Mouse (Mus musculus): ENCODE data around the gene Uba7. TPM values are rescaled to one million over a fixed set of nuclear protein-coding genes. Genes with fewer than 3 reads are reported as not detected.
A peak's percentile ranks its signal among the peaks of the same experiment; 100 is the strongest.

The Uba7 gene
- 7.0 and 13.8 TPM in 2 replicates for polyA plus RNA-seq (2012; ENCODE audit: insufficient read depth, insufficient read length, missing spikeins)

DNA sequence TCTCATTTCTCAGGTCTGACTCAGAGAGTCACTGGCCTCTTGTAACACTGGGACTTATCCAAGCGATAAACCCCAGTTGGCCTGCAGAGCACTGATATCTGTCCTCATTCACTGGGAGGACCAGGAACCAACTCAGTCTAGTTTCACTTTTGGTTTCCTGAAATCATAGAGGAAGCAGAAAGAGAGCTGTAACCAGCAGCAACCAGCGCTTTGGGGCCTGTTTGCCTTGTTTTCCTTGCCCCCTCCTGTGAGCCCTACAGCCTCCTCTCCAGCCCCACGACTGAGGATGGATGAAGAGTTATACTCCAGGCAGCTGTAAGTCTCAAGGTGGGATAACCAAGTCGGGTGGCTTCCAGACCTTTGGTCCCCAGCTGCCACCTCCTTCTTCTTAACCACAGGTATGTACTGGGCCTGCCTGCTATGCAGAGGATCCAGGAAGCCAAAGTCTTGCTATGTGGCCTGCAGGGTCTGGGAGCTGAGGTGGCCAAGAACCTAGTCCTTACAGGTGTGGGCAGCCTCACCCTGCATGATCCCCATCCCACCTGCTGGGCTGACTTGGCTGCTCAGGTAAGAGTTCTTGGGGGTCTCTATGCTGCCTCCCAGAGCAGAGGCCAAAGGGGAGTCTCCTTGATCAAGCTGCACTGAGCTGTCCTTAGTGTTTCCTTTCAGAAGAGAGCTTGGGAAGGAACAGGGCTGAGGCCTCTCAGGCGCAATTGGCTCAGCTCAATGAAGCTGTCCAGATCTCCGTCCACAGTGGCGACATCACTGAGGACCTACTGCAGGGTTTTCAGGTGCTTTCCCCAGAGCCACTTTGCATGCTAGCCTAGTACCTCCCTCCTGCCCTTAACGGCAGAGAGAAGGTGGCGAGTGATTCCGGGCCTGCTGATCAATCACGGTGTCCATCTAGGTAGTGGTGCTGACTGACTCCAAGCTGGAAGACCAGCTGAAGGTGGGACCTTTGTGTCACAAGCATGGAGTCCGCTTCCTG lies at the start of gene Uba7:
TSS of gene Uba7 (plus strand) at position 107 of the 988 bp plus-strand sequence.
- Histone ChIP-seq H3K27ac (replicated peaks; ENCODE audit: low read depth, low read length) (peak within 1 kb of the TSS; percentile 96), H3K4me3 (ENCODE audit: insufficient read depth, low read depth, low read length) (peak within 1 kb of the TSS; percentile 69), H3K4me1 (ENCODE audit: control insufficient read depth, insufficient read depth, insufficient read length, low read length) (peaks cover 24% of the 10 kb centered on the region)

- Histone ChIP-seq H3K4me3 (ENCODE audit: insufficient read depth, low read depth, low read length) (no peak overlapping the region), H3K4me1 (ENCODE audit: control insufficient read depth, insufficient read depth, insufficient read length, low read length) (peaks cover 5% of the 10 kb centered on the region), H3K27ac (replicated peaks; ENCODE audit: low read depth, low read length) (no peak overlapping the region)
Measured at GRCm38 (mm10) chr9:107926920-107927420, 48.3 kb upstream of the Uba7 start.

- no peak overlapping the region for H3K27ac ChIP-seq (replicated peaks; ENCODE audit: low read depth, low read length)
- no peak overlapping the region for H3K4me3 ChIP-seq (ENCODE audit: insufficient read depth, low read depth, low read length)
- peaks cover 5% of the 10 kb centered on the region for H3K4me1 ChIP-seq (ENCODE audit: control insufficient read depth, insufficient read depth, insufficient read length, low read length)
Measured at GRCm38 (mm10) chr9:107927749-107928148, 47.6 kb upstream of the Uba7 start.

GRCm38 (mm10) chr9:107928169-107928568 lies 47.1 kb upstream of the Uba7 start, which contains the start of gene Actl11:
Gene Actl11 (plus strand): TSS chr9:107928469.
- no peak within 1 kb of the TSS for H3K27ac ChIP-seq (replicated peaks; ENCODE audit: low read depth, low read length)
- no peak within 1 kb of the TSS for H3K4me3 ChIP-seq (ENCODE audit: insufficient read depth, low read depth, low read length)
- peaks cover 5% of the 10 kb centered on the region for H3K4me1 ChIP-seq (ENCODE audit: control insufficient read depth, insufficient read depth, insufficient read length, low read length)

GRCm38 (mm10) chr9:107932221-107932620 lies 43.1 kb upstream of the Uba7 start:
- Histone ChIP-seq H3K4me3 (ENCODE audit: insufficient read depth, low read depth, low read length) (no peak overlapping the region), H3K4me1 (ENCODE audit: control insufficient read depth, insufficient read depth, insufficient read length, low read length) (no peaks in the 10 kb centered on the region), H3K27ac (replicated peaks; ENCODE audit: low read depth, low read length) (no peak overlapping the region)

- Histone ChIP-seq H3K4me3 (ENCODE audit: insufficient read depth, low read depth, low read length) (no peak overlapping the region), H3K4me1 (ENCODE audit: control insufficient read depth, insufficient read depth, insufficient read length, low read length) (no peaks in the 10 kb centered on the region), H3K27ac (replicated peaks; ENCODE audit: low read depth, low read length) (no peak overlapping the region)
Measured at GRCm38 (mm10) chr9:107934146-107934545, 41.2 kb upstream of the Uba7 start.

- Histone ChIP-seq H3K4me3 (ENCODE audit: insufficient read depth, low read depth, low read length) (peak within 1 kb of the TSS; percentile 9; the same call in 1 of the 2 replicates), H3K4me1 (ENCODE audit: control insufficient read depth, insufficient read depth, insufficient read length, low read length) (no peaks in the 10 kb centered on the region), H3K27ac (replicated peaks; ENCODE audit: low read depth, low read length) (no peak within 1 kb of the TSS)
Measured at GRCm38 (mm10) chr9:107935374-107935773, 39.9 kb upstream of the Uba7 start, which contains the start of gene Camkv. Gene Camkv (plus strand): TSS chr9:107935674.

DNA sequence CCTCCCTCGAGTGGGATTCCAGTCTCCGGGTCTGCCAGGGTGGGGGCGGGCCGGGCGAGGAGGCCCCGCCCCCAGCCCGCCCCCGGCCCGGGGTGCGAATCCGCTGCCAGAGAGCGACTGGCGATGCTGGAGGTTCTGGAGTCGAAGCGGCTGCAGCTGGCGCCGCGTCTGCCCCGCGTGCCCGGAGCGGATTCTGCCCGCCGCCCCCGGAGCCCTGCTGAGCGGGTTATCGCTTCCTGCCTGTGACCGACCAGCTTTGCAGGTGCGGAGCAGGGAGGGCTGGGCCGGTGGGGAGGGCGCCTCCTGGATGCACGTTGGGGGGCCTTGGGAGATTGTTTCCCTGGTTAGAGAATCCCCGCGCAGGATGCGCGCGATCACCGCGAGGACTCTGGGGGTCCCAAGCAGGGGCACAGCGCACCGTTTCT lies 39.5 kb upstream of the Uba7 start:
- H3K4me3 ChIP-seq (ENCODE audit: insufficient read depth, low read depth, low read length), result peak overlapping the region; percentile 9; the same call in 1 of the 2 replicates
- H3K4me1 ChIP-seq (ENCODE audit: control insufficient read depth, insufficient read depth, insufficient read length, low read length), result no peaks in the 10 kb centered on the region
- no peak overlapping the region for H3K27ac ChIP-seq (replicated peaks; ENCODE audit: low read depth, low read length)

- no peak overlapping the region for H3K27ac ChIP-seq (replicated peaks; ENCODE audit: low read depth, low read length)
- H3K4me1 ChIP-seq (ENCODE audit: control insufficient read depth, insufficient read depth, insufficient read length, low read length), result no peaks in the 10 kb centered on the region
- H3K4me3 ChIP-seq (ENCODE audit: insufficient read depth, low read depth, low read length), result no peak overlapping the region
Measured at GRCm38 (mm10) chr9:107936215-107936822, 39.0 kb upstream of the Uba7 start.

DNA sequence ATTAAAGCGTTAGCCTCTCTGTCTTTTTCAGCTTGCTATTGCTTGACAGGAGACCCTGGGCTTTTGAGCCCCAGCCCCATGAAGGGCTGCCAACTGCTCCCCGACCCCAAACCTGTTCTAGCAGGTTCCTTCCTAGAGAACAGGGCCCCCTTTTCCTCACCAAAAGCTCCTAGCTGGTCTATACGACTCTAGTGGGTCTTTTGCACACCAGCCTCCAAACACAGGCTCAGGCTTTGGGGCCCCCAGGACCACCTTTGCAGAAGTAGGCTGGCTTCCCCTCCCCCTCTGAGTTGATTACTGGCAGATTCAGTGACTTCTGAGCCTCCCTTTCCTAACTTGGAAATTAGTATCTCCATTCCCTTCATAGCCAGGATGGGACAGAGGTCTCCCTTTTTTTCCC lies 38.5 kb upstream of the Uba7 start:
- Histone ChIP-seq H3K27ac (replicated peaks; ENCODE audit: low read depth, low read length) (no peak overlapping the region), H3K4me3 (ENCODE audit: insufficient read depth, low read depth, low read length) (no peak overlapping the region), H3K4me1 (ENCODE audit: control insufficient read depth, insufficient read depth, insufficient read length, low read length) (no peaks in the 10 kb centered on the region)

DNA sequence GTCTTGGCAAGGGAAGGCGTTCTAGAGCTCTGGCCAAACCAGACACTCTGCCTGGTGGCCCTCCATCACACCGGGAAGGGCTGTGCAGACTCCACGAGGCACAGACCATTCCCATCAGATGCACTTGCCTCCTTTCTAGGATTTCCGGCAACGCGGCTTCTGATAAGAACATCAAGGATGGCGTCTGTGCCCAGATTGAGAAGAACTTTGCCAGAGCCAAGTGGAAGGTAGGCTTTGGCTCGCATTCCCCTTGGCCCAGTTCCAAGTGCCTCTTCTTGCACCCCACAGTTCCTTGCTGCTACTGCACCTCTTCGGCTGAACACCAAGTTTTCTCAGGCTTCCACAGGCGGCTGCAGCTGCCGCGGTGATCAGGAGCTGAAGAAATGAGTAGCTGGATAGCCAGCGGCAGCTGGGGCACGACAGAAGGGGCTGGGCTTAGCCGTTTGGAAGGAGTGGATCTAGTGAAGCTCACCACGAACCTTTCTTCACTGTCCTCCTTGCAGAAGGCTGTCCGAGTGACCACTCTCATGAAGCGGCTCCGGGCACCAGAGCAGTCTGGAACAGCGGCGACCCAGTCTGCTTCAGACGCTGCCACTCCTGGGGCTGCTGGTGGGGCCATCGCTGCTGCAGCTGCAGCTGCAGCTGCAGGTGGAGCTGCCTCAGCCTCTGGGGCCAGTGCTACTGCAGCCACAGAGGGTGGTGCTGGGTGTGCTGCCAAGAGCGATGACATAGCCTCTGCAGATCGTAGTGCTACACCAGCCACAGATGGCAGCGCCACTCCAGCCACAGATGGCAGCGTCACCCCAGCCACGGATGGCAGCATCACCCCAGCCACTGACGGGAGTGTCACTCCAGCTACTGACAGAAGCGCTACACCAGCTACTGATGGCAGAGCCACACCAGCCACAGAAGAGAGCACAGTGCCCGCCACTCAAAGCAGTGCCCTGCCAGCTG lies 27.8 kb upstream of the Uba7 start:
- H3K4me3 ChIP-seq (ENCODE audit: insufficient read depth, low read depth, low read length), result no peak overlapping the region
- H3K4me1 ChIP-seq (ENCODE audit: control insufficient read depth, insufficient read depth, insufficient read length, low read length), result no peaks in the 10 kb centered on the region
- no peak overlapping the region for H3K27ac ChIP-seq (replicated peaks; ENCODE audit: low read depth, low read length)

DNA sequence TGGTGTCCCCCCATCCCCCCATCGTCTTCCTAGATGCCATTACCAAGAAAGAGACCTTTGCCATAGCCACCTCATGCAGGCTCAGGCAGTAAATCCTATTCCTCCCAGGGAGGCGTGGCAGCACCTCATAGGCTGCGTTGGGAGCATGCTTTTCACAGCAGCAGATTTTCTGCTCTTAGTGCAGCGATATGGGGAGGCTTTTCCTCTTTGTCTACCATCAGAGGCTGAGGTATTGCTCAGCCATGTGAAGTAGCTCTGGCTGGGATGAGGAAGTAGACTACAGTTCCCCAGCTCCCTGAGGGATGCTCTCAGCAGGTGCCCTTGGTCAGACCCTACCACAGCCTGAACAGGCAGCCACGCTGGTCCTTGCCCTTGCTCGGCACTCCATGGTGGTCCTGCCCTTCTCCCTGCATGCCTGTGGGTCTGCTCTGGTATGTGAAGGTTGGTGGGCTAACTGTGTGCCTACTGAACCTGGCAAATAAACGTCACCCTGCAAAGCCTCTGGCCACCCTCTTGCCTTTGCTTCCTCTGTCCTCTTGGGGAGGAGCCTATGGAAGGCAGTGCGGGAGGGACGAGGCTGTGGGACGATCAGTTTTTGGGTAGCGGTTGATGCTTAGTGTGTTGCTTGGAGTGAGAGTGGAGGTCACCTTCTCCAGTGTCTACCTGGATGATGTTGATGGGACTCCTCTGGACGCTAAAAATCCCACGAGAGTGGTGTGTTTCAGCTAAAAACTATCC lies 26.0 kb upstream of the Uba7 start:
- Histone ChIP-seq H3K4me3 (ENCODE audit: insufficient read depth, low read depth, low read length) (no peak overlapping the region), H3K27ac (replicated peaks; ENCODE audit: low read depth, low read length) (no peak overlapping the region), H3K4me1 (ENCODE audit: control insufficient read depth, insufficient read depth, insufficient read length, low read length) (no peaks in the 10 kb centered on the region)

GRCm38 (mm10) chr9:107949922-107950235 lies 25.4 kb upstream of the Uba7 start, which contains the start of gene Traip:
Gene Traip (plus strand): TSS chr9:107950136.
- Histone ChIP-seq H3K4me3 (ENCODE audit: insufficient read depth, low read depth, low read length) (peak within 1 kb of the TSS; percentile 84), H3K4me1 (ENCODE audit: control insufficient read depth, insufficient read depth, insufficient read length, low read length) (no peaks in the 10 kb centered on the region), H3K27ac (replicated peaks; ENCODE audit: low read depth, low read length) (peak within 1 kb of the TSS; percentile 56; the same call in 1 of the 2 replicates)

Measured in brown adipose tissue, adult 24 weeks (tissue).